Mouse (Mus musculus) neural tube, embryonic 10.5 days (tissue): ENCODE data around the gene Zbtb22.
A peak's percentile ranks its signal among the peaks of the same experiment; 100 is the strongest.

Source experiments
- DNase-seq: peaks from one replicate; pipeline ENCODE4 v3.0.0-alpha.2; 2017; ENCODE audit warnings: low spot score; ENCODE audit errors: extremely low spot score

Gene Zbtb22

GRCm38 (mm10) chr17:33920282-33921097 is 4.8 kb downstream of the Zbtb22 start:
- DNase-seq = peak; percentile 85

GRCm38 (mm10) chr17:33921361-33921760 is 5.7 kb downstream of the Zbtb22 start:
- no peak for DNase-seq

- no peak for DNase-seq
Measured at GRCm38 (mm10) chr17:33924577-33925283, 9.0 kb downstream of the Zbtb22 start.

GRCm38 (mm10) chr17:33925406-33926116 is 9.9 kb downstream of the Zbtb22 start:
- no peak for DNase-seq

GRCm38 (mm10) chr17:33926207-33926932 is 10.7 kb downstream of the Zbtb22 start:
- DNase-seq = no peak

GRCm38 (mm10) chr17:33928251-33928947 is 12.7 kb downstream of the Zbtb22 start:
- no peak for DNase-seq

GRCm38 (mm10) chr17:33929371-33930279 is 13.9 kb downstream of the Zbtb22 start, which contains the start of gene Rgl2:
Gene Rgl2, plus strand, starts transcription at chr17:33929543.
- DNase-seq = peak; percentile 98

- DNase-seq = peak; percentile 54
Measured at GRCm38 (mm10) chr17:33930280-33931158, 14.8 kb downstream of the Zbtb22 start.

- DNase-seq = no peak
Measured at GRCm38 (mm10) chr17:33931159-33931866, 15.6 kb downstream of the Zbtb22 start.

GRCm38 (mm10) chr17:33931947-33932346 is 16.2 kb downstream of the Zbtb22 start:
- no peak for DNase-seq

GRCm38 (mm10) chr17:33932448-33932847 is 16.7 kb downstream of the Zbtb22 start:
- DNase-seq = no peak

GRCm38 (mm10) chr17:33932970-33933369 is 17.3 kb downstream of the Zbtb22 start:
- no peak for DNase-seq

GRCm38 (mm10) chr17:33935422-33936055 is 19.8 kb downstream of the Zbtb22 start:
- no peak for DNase-seq

GRCm38 (mm10) chr17:33936993-33937392 is 21.3 kb downstream of the Zbtb22 start:
- no peak for DNase-seq

- DNase-seq = no peak
Measured at GRCm38 (mm10) chr17:33938783-33939182, 23.1 kb downstream of the Zbtb22 start.

- DNase-seq = peak; percentile 84
Measured at GRCm38 (mm10) chr17:33940206-33940805, 24.6 kb downstream of the Zbtb22 start, which contains the start of the genes Pfdn6 and Wdr46. Gene Pfdn6, minus strand, starts transcription at chr17:33940343. Gene Wdr46, plus strand, starts transcription at chr17:33940660.

- DNase-seq = no peak
Measured at GRCm38 (mm10) chr17:33940981-33941380, 25.3 kb downstream of the Zbtb22 start.
